Mouse (Mus musculus): ENCODE measurements around the gene Procr.

Procr gene

DNA sequence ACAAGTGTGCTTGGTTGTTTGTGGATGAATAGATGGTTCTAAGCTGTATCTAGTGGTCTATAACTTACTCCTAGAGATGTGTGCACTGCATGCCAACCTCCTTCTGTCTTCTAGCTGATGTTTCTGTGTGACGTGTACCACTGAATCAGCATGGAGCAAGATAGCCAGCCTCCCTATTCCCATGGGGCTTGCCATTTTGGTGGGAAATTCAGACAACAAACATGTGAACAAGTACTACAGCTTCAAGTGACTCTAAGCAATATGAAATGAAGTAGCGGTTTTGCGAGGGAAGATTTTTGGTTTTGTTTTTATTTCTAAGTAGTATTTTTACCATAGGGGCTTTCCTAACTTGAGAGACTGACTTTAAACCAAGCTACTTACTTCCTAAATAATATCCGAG lies 1.5 kb upstream of the Procr start:
- intact Hi-C loops (cut with DNase I) = no loop called here

DNA sequence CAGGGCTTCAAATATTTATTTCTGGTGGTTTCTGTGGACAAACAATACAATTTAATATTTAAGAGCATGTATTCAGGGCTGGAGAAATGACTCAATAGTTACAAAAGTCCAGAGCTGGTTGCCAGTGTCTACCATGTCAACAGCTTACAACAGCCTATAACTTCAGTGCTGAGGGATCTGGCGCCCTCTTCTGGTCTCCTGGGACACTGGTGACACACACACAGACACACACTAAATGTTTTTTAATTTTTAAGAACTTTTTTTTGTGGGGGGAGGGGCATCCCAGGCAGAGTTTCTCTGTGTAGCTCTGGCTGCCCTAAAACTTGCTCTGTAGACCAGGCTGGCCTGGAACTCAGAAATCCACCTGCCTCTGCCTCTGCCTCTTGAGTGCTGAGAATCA lies 4.8 kb downstream of the Procr start:
- intact Hi-C loops (cut with DNase I) = loop anchor here (2.0 to 5.0 kb wide), 2 partner anchors 57 to 59 kb away; no protein-coding TSS in a partner anchor

DNA sequence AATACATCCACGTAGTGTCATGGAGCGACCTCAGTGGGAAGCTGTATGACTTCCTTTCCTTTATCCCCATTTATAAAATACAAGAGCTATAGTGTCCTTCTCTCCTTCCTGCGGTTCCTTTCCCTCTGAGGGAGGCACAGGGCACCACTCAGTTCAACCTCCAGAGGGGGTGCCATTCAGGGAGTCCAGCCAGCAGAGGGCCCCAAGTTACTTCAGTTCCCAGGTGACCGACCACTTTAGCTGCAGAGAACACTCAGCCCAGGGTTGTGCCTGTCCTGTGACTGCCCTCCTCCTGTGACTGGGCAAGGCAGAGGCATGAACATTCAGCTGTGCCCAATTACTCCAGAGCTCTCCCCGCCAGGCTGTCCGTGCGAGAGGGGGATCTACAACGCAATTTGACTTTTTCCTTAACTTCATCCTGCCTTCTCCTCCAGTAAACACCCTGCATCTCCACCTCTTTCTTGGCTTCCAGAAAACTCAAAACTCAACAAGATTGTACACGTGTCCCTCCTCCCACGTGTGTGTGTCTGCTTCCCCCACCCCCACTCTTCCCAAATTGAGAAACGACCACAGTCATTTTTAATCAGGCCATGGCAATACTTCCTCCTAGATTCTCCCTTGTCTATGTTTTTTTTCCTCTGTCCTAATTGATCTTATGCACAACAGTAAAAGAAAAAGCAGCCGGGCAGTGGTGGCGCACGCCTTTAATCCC lies 6.1 kb downstream of the Procr start:
- intact Hi-C loops (cut with DNase I) = loop anchor here (5.0 kb wide), 1 partner anchor 55 kb away; no protein-coding TSS in a partner anchor

DNA sequence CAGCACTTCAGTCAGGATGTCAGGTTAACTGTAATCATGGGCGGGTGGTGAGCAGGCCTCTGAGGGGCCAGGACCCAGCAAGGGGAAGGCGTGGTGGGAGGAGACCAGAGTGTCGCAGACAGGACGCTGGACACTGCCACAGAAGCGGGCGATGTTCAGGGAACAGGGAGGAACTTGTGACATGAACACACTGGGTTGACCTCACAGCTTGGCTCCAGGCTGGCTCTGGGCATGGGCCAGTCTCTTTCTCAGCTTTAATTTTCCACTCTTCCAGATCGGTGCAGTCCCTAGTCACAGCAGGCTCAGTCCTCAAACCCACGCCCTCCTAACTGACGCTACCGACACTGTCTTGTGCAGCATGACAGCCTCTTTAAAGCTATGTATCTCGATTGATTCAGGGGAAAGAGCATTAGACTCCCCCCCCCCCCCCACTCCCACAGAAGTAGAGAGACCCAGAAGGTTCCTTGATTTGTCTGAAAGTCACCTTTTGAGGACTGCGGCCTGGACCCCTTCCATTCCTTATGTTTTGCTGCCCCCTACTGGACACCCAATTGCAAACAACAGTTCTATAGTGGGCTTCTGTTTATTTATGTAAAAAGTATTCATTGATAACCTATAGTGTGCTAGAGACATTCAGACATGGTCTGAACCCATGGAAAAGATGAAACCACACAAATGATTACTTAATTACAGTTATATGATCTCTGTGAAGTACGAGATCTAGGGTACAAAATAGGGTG lies 13.9 kb downstream of the Procr start:
- intact Hi-C loops (cut with DNase I) = loop anchor here (5.0 to 10.0 kb wide), 3 partner anchors 37 to 250 kb away; partner anchors contain the start of genes Acss2 and Ggt7

DNA sequence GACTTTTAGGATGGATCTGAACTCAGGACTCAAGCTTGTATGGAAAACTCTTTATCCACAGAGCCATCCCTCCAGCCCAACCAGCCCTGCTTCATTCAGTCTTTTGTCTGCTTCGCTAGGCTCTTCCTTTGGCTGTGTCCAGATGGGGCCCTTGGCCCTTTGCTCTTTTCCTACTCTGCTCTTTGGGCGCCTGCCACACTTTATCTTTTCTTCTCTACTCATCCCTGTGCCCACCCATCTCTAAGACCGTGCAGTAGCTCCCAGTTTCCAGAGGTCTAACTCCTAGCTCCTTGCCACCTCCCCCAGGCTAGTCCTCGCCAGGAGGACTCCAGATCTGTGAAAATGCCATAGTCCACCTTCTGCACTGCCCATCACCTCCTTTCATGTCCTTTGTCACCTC lies 22.7 kb downstream of the Procr start:
- intact Hi-C loops (cut with DNase I) = loop anchor here (5.0 kb wide), 1 partner anchor 281 kb away; no protein-coding TSS in a partner anchor

DNA sequence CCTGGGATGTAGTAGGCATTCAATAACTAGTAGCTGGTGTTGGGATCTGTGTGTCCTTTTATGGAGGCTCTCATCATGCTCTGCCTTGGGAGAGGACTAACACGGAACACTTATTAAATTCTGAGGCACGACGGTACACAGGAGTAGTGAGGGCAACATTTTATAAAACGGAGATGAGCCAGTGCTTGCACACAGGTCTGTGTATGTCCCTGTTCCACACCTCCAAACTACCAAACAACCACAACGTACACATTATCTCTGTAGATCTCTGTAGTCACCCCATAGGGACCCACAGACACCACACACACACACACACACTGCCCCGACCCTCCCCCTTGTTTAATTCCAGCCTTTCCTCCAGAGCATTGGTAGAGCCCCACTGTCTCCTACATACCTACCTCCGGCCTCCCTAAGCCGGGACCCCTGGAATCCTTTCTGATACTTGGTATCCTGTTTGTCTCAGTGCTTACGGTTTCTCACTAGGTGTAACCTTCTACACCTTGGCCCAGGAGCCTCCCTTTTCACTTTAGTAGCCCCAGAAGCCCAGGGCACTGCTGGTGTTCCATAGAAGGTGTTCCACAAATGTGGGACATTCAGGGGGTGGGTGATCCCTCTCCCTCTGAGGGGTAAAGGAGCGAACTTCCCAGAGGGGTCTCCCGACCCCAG lies 23.5 kb downstream of the Procr start:
- intact Hi-C loops (cut with DNase I) = loop anchor here (5.0 kb wide), 1 partner anchor 282 kb away; no protein-coding TSS in a partner anchor

DNA sequence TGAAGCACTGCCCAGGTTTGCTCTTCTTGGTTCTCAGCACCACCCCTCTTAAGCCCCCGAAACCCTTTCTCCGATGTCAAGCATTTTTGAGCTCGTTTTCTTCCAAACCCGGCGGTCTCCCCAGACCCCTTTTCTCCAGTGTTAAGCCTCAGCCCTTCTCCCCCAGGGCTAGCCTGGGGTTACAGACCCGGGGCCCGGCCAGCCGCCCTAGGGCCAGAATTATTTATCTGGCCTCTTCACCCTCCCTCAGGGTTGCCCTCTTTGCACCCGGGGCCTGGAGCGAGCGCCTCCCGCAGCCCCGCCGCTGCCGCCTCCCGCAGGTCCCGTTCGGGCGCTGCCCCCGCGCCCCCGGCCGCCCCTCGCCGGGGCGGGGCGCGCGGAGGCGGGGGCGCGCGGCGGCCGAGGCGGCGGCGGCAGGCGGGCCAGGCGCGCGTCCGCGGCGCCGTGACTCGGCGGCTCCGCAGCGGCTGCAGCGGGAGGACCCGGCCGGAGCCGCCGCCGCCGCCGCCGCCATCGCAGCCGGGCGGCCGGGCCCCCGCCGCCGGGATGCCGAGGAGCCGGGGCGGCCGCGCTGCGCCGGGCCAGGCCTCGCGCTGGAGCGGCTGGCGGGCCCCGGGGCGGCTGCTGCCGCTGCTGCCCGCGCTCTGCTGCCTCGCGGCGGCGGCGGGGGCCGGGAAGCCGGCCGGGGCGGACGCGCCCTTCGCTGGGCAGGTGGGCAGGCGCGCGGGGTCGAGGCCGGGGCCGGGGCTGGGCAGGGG lies 24.2 kb downstream of the Procr start, which contains the start of gene Mmp24:
Mmp24 (plus strand) TSS at position 416 of the 758 bp plus-strand sequence.
- intact Hi-C loops (cut with DNase I) = loop anchor here (5.0 kb wide), 1 partner anchor 283 kb away; no protein-coding TSS in a partner anchor

DNA sequence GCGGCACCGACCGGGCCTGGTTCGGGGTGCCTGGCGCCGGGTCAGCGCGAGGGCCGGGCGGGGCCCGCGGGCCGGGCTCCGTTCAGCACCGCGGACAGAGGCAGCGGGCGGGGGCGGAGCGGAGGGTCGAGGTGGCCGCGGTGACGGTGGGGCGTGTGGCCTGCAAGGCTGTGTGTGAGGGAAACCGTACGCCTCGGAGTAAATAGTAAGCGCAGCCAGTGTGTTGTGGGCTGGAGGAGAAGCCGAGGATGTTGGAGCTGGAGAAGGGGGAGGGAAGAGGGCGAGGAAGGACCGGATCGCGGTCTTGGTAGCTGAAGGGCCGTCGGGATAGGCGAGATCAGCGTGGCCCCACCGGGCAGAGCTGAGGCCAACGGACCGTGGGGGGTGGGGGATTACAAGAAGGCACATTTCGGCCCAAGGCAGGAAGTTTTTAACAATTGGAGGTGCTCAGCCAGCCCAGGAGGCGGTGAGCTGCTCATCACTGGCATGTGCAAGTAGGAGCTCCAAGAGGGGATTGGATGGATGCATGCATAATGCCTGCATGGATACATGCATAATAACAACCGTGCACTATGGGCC lies 24.9 kb downstream of the Procr start:
- intact Hi-C loops (cut with DNase I) = no loop called here

DNA sequence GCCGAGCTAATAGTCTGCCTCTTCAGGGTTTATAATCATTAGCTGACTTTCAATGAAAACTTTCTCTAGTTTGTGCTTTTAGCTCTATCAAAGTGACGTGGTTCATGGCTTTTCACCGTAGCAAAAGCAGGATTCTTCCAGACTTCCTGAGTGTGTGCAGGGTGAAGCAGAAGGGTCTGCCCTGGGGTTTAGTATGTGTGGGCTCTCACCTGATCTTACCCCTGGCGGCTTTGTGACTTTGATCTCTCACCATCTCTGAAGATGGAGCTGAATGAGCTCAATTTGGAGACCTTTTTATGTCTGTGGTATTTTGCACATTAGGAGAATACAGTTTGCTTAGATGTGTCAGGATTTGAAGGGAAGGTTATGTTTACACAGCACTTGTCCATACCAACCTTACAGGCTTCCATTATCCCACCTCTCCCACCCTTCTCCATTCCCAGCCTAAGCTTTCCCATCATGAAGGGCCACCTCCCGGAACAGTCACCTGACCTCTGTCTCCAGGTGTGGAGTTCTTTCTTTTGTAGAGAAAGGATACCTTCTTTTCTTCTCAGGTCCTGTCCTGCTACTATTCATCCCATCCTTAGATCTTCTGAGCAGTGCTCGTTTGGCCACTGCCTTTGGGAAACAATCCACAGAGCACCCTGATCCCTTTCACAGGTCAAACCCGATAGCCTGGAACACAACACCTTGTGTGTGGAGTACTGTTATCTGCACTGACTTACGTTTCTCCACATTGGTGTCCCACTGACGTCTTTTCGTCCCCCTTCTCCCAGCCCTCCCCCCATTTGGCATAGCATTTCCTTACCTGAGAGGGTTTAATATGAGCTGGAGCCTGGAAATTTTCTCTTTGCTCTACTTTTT lies 26.1 kb downstream of the Procr start:
- intact Hi-C loops (cut with DNase I) = no loop called here

DNA sequence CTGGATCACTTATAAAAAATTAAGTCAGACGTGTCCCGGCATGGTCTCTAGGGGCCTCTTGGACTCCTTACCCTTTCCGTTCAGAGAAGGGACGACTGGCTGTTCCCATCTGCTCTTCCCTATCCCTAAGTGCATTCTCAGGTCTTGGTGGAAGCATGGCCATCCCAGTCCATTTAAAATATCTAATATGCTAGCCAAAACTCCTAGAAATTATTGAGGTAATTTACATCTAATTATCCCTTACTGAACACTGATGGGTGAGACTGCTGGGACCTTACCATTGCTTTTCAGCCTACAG lies 26.7 kb downstream of the Procr start:
- intact Hi-C loops (cut with DNase I) = no loop called here

DNA sequence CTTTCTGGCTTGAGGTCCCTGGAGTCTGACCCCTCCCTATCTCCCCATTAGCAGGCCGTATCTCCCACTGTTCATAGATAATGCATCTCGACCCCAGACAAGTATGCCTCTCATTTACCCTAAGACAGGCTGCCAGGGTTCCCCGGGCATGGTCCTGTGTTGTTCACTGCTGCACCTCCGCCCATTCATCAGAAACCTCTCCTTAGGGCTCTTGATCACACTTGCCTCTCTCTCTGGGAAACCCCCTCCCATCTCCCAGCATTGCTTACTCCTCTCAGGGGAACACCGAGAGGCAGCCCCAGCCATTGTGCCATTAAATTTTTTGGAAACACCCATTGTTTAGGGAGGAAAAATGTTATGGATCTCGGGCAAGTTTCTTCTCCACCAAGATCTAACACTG lies 27.1 kb downstream of the Procr start:
- intact Hi-C loops (cut with DNase I) = no loop called here

DNA sequence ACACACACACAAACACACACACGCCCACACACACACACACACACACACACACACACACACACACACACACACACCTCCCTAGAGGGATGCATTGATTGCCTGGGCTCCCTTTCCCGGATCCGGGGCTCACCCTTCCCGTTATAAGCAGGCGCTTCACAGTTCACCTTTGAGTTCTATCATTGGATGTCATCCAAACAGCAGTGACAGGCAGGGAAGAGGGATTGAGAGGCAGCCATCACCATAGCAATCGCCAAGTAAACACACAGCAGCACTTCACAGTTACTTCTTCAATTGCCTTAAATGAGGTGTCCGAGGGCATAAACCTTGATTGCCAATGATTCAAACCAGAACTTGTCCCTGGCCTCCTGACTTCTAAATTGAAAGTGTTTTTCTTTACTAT lies 28.1 kb downstream of the Procr start:
- intact Hi-C loops (cut with DNase I) = no loop called here

DNA sequence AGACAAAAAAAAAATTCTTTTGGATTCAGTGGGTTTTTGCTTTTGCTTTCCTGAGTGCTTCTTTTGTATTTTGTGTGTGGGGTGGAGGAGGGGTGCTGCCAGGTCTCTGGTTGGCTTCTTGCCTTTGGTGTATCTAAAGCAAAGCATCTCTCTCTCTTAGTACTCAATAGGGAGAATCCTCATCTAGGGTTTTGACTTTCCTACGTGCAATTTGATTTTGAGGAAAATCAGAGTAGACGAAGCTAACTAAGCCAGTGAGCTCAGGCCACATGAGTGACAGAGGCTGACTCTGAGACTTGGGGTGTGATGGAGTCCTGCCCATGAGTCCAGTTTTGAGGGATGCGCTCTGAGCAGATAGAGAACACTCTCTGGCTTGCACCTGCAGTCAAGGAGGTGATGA lies 28.6 kb downstream of the Procr start:
- intact Hi-C loops (cut with DNase I) = no loop called here

DNA sequence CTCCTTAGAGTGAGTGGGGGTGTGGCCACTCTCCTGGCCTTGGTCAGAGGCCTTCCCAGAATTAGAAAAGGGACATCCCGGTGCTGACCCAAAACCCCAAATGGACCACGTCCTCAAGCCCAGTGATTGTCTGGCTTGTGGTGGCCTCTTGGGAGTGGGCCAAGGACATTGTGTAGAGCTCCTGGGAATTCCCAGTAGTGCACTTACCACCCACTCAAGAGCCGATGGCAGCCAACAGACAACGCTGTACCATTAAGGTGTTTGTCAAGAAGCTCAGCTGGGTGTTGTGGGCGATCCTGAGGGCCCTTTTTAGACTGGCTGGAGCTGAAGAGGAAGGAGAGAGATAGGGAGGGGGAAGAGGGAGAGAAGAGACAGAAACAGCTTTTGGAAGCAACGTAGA lies 33.6 kb downstream of the Procr start:
- intact Hi-C loops (cut with DNase I) = no loop called here

DNA sequence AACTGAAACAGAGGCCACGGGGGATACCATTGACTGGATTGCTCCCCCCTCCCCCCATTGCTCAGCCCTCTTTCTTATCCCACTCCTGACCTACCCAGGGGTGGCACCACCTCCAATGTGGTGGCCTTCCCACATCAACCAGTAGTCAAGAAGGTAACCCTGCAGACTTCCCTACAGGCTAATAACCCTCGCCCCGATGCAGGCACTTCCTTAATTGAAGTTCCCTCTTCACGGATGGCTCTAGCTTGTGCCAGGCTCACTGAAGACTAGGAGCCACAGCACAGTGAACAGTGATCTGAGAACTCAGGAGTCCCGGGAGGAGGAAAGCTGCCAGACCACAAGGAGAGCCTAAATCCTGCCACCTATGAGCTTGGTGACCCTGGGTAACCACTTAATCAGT lies 36.0 kb downstream of the Procr start:
- intact Hi-C loops (cut with DNase I) = no loop called here

DNA sequence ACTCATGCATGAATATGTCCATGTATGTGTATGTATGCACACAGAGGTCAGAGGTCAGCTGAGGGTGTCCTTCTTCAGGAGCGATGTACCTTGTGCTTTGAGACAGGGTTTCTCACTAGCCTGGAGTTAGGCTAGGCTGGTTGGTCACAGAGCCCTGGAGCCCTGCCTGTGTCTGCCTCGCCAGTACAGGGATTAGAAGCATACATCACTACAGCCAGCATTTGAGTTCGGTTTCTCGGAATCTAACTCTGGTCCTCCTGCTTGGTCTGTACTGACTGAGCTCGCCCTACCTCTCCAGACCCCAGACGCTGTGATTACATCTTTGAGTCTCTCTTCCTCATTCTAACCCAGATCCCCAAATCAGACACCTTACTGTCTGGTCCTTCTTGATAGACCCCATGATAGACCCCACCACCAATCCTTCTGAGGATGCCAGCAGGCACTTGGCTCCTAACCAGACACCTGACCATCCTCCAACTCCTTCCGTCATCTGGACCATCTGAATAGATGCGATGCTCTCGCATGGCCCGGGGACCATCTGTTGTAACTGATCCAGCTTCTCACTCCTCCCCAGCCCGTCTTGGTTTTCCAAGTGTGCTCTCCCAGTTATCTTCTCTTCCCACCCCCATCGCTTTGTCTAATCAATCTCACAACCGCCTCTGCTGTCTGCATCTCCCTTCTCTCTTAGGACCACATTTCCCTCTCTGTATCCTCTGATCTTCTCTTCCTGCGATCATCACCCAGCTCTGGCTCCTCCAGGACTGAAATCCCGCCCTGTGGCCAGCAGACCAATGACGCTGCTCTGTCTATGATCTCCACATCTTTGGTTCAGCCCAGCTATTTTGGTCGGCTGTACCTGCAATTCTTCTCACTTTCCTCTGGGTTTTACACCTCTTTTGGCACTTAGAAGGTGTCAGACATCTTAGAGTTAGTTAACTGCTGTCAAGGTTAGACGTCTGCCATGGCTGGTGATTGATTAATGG lies 37.3 kb downstream of the Procr start:
- intact Hi-C loops (cut with DNase I) = no loop called here

DNA sequence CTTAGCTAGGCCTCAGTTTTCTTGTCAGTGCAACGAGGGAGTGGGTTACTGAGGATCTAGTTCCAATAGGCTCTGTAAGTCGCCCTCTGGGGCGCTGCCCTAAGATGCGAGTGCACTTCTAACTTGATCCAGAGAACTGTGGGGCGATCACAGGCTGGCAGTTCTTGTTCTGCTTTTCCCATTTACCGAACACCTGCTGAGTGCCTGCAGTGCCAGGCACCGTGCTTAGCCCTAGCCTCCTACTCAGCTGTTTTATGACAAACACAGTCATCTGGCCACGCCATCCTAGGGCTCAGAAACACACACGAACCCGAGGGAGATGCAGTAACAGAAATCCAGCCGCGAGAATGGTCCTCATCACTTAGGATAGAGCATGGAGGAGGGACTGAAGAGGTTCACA lies 42.0 kb downstream of the Procr start:
- intact Hi-C loops (cut with DNase I) = no loop called here

DNA sequence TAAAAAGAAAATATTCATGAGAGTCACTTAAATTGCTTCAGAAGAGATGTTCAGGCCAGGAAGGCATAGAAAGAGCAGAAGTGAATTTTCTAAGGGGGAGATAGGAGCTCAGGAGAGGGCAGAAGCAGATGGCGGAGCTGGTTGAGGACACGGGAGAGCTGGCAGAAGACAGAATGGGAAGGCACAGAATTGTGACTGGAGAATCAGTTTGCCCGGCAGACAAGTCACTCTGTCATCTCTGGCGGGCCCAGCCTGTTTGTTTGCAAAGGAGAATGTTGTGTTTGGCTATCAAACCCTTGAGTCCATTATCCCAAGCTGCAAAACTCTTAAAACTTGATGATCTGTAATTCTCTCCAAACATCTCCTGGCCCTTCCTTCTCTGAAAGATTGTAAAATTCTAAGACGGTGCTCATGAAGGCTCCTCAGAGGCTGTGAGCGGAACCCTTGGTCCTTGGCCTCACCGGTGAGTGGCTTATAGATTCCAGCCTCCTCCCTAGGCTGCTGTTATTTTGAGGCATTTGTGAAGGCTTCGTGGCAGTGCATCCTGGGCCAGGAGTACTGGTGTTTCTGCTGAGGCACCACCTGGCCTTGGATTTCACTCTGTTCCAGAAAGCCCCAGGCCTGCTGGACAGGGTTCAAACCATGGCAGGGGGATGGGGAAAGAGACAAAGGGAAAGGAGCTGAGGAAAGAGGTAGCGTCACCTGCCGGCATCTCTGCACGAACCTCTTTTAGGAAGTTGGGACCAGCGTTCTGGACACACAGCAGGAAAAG lies 43.9 kb downstream of the Procr start:
- intact Hi-C loops (cut with DNase I) = no loop called here

All from adrenal gland (tissue).